ENCODE assay signal across 10 mouse cellular contexts in the genomic region with DNA sequence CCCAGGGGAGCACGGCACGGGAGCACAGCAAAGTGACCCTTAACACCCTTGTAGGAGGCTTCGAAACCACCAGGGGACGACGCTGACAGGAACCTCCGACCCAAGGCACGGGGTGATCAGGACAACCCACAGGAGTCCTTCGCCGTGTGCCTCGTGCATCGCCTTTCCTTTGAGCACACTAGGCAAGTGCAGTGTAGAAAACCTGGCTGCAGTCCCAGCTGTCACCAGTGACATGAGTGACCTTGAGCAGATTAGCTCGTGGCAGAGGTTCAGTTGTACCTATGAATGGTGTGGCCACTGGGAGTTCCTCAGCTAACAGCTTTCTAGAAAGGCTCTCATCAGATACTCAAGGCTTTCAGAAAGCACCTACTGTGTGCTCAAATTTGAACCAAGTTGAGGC. TPM values are rescaled to one million over a fixed set of nuclear protein-coding genes. Genes with fewer than 3 reads are reported as not detected.
DNase-seq lines count a peak whose midpoint lies in the region; ATAC-seq and TF ChIP-seq lines count a peak whose summit lies in the region.
"Had no signal": no experiment of that assay in that cellular context is flagged by ENCODE, and none has a peak within 500 bp of the region (broad histone marks: within the 10 kb centered on the region; RNA-seq: fewer than 3 reads in every experiment).

No protein-coding gene starts in this region.

- DNase-seq in hindbrain, postnatal 0 days (ENCODE audit: low spot score) = peak; percentile 21
- DNase-seq in kidney, postnatal 10 days = peak; percentile 77
- DNase-seq in right cerebral cortex, postnatal 4 days = no peak
- no peak for DNase-seq in left cerebral cortex, adult 18-20 months (ENCODE audit: low spot score in 2 of 2)
- DNase-seq: cerebellum, adult 11 months had no signal

- H3K4me3 ChIP-seq in hindbrain, postnatal 0 days (ENCODE audit: low read length) = no peak overlapping the region
- H3K4me3 ChIP-seq in hindbrain, embryonic 13.5 days = no peak overlapping the region
- no peak overlapping the region for H3K4me3 ChIP-seq in heart, embryonic 12.5 days
- H3K4me3 ChIP-seq in small intestine, adult 2 months (ENCODE audit: low read depth, low read length) = peak overlapping the region; percentile 6; the same call in 1 of the 2 replicates
- H3K4me3 ChIP-seq: megakaryocyte, embryonic 14.5 days had no signal

- H3K9me3 ChIP-seq in hindbrain, postnatal 0 days (ENCODE audit: low read length) = no peaks in the 10 kb centered on the region
- no peaks in the 10 kb centered on the region for H3K9me3 ChIP-seq in hindbrain, embryonic 13.5 days
- no peaks in the 10 kb centered on the region for H3K9me3 ChIP-seq in heart, embryonic 12.5 days (replicated peaks)
- H3K9me3 ChIP-seq: megakaryocyte, embryonic 14.5 days had no signal

- ATAC-seq in hindbrain, postnatal 0 days = no peak
- no peak for ATAC-seq in hindbrain, embryonic 13.5 days (ENCODE audit: low FRiP score)
- ATAC-seq in heart, embryonic 12.5 days (ENCODE audit: insufficient number of reproducible peaks, low FRiP score) = peak; percentile 82
- ATAC-seq in cerebellum, adult (ENCODE audit: insufficient number of reproducible peaks, low FRiP score, low TSS enrichment) = no peak

- H3K27me3 ChIP-seq in hindbrain, postnatal 0 days (ENCODE audit: insufficient read depth, low read length) = no peaks in the 10 kb centered on the region
- no peaks in the 10 kb centered on the region for H3K27me3 ChIP-seq in hindbrain, embryonic 13.5 days
- H3K27me3 ChIP-seq in heart, embryonic 12.5 days (replicated peaks) = no peaks in the 10 kb centered on the region
- H3K27me3 ChIP-seq in small intestine, adult 2 months (ENCODE audit: control insufficient read depth, insufficient read depth, low read length) = no peaks in the 10 kb centered on the region

- no peak overlapping the region for H3K4me2 ChIP-seq in hindbrain, postnatal 0 days (ENCODE audit: low read depth, low read length)
- H3K4me2 ChIP-seq in hindbrain, embryonic 13.5 days = no peak overlapping the region
- no peak overlapping the region for H3K4me2 ChIP-seq in heart, embryonic 12.5 days

- H3K36me3 ChIP-seq in hindbrain, postnatal 0 days (ENCODE audit: insufficient read depth, low read length) = no peaks in the 10 kb centered on the region
- H3K36me3 ChIP-seq in hindbrain, embryonic 13.5 days = no peaks in the 10 kb centered on the region
- H3K36me3 ChIP-seq in heart, embryonic 12.5 days = no peaks in the 10 kb centered on the region
- no peaks in the 10 kb centered on the region for H3K36me3 ChIP-seq in small intestine, adult 2 months (ENCODE audit: control insufficient read depth, insufficient read depth, low read length)

- H3K4me1 ChIP-seq in hindbrain, postnatal 0 days (ENCODE audit: insufficient read depth, low read length) = no peaks in the 10 kb centered on the region
- H3K4me1 ChIP-seq in hindbrain, embryonic 13.5 days (replicated peaks) = peaks cover 32% of the 10 kb centered on the region
- H3K4me1 ChIP-seq in heart, embryonic 12.5 days (replicated peaks) = peaks cover 51% of the 10 kb centered on the region
- peaks cover 53% of the 10 kb centered on the region for H3K4me1 ChIP-seq in small intestine, adult 2 months (ENCODE audit: control insufficient read depth, insufficient read depth, insufficient read length, low read length)
- H3K4me1 ChIP-seq: megakaryocyte, embryonic 14.5 days had no signal

- no peak for TF ChIP-seq POLR2A in small intestine, adult 2 months (IDR thresholded peaks at IDR 0.05; ENCODE audit: low read depth, low read length)

- no peak overlapping the region for H3K9ac ChIP-seq in hindbrain, postnatal 0 days (replicated peaks; ENCODE audit: low read length)
- H3K9ac ChIP-seq in hindbrain, embryonic 13.5 days = no peak overlapping the region
- 0 out of 2 replicates have a peak overlapping the region, but pooled peaks have one; percentile 21 for H3K9ac ChIP-seq in heart, embryonic 12.5 days

- no peak for TF ChIP-seq CTCF in hindbrain, postnatal 0 days (IDR thresholded peaks at IDR 0.05; ENCODE audit: low read depth)
- TF ChIP-seq CTCF in small intestine, adult 2 months (IDR thresholded peaks at IDR 0.05; ENCODE audit: extremely low read depth, insufficient read length, insufficient replicate concordance, low read depth, low read length) = 0 out of 2 replicates have a peak, but pooled peaks have one; percentile 24

- WGBS in hindbrain, postnatal 0 days = 63% methylated on average over 12 of the region's 12 CpGs
- WGBS in hindbrain, embryonic 13.5 days = 70% methylated on average over 12 of the region's 12 CpGs
- WGBS in heart, embryonic 12.5 days = 35% methylated on average over 12 of the region's 12 CpGs
- 22% methylated on average over 12 of the region's 12 CpGs for WGBS in small intestine, adult 2 months

- H3K27ac ChIP-seq in hindbrain, postnatal 0 days = no peak overlapping the region
- H3K27ac ChIP-seq in hindbrain, embryonic 13.5 days = no peak overlapping the region
- H3K27ac ChIP-seq in heart, embryonic 12.5 days (ENCODE audit: poor library complexity, severe bottlenecking) = peak overlapping the region; percentile 82
- H3K27ac ChIP-seq in small intestine, adult 2 months (ENCODE audit: insufficient read depth, low read depth, low read length) = peak overlapping the region; percentile 89

RNA-seq across cellular contexts. Expression of a gene that starts 22.0 kb away (rescaled TPM):
- total RNA-seq in hindbrain, postnatal 0 days (2014; rRNA removed) = 17.7 and 22.8 TPM in 2 replicates
- polyA plus RNA-seq in hindbrain, postnatal 0 days (2015; fragmentation: Nextera tagmentation; extraction: Ambion mirVana) = 7.6 and 7.9 TPM in 2 replicates
- polyA plus RNA-seq in hindbrain, embryonic 13.5 days (2015; fragmentation: Nextera tagmentation; extraction: Ambion mirVana) = 6.5 and 6.8 TPM in 2 replicates
- polyA plus RNA-seq in heart, embryonic 12.5 days (2016; fragmentation: Nextera tagmentation; extraction: Ambion mirVana) = 55.9 and 59.7 TPM in 2 replicates
- 18.8 and 38.2 TPM in 2 replicates for polyA plus RNA-seq in small intestine, adult 2 months (2012; rRNA removed)
- 10 to 100 TPM; 18.7 to 21.5 TPM for total RNA-seq in left cerebral cortex, adult 18-20 months (2021)

RNA-seq across cellular contexts. Expression of a gene that starts 47.8 kb away (rescaled TPM):
- 129 and 249 TPM in 2 replicates for total RNA-seq in hindbrain, postnatal 0 days (2014; rRNA removed)
- 525 and 526 TPM in 2 replicates for polyA plus RNA-seq in hindbrain, postnatal 0 days (2015; fragmentation: Nextera tagmentation; extraction: Ambion mirVana)
- polyA plus RNA-seq in hindbrain, embryonic 13.5 days (2015; fragmentation: Nextera tagmentation; extraction: Ambion mirVana) = 563 and 564 TPM in 2 replicates
- polyA plus RNA-seq in heart, embryonic 12.5 days (2016; fragmentation: Nextera tagmentation; extraction: Ambion mirVana) = 574 and 581 TPM in 2 replicates
- 15.1 and 40.2 TPM in 2 replicates for polyA plus RNA-seq in small intestine, adult 2 months (2012; rRNA removed)
- total RNA-seq in left cerebral cortex, adult 18-20 months (2021) = 100 to 1,000 TPM; 203 to 223 TPM

Comparison
In these comparisons a context has a peak if more than half of its experiments do, and no peak if none do; other contexts are left out.
1. DNase-seq: peak in hindbrain, postnatal 0 days (single experiment) and kidney, postnatal 10 days (single experiment); none in right cerebral cortex, postnatal 4 days (single experiment) and left cerebral cortex, adult 18-20 months (0 of 2).
2. H3K27ac ChIP-seq: peak in heart, embryonic 12.5 days (single experiment) and small intestine, adult 2 months (single experiment); none in hindbrain, postnatal 0 days (single experiment) and hindbrain, embryonic 13.5 days (single experiment).
3. RNA of a gene that starts 47.8 kb away (polyA plus RNA-seq): 574 to 581 TPM in heart, embryonic 12.5 days, 563 to 564 TPM in hindbrain, embryonic 13.5 days and 525 to 526 TPM in hindbrain, postnatal 0 days; 15.1 to 40.2 TPM in small intestine, adult 2 months; every median in the first group is over 10 times any median in the second.